Mouse (Mus musculus): ENCODE results near the gene Plcl2.

- no peak for TF ChIP-seq GATA1 (IDR thresholded peaks at IDR 0.05; ENCODE audit: borderline replicate concordance, low read length)
- TF ChIP-seq FLI1 (IDR thresholded peaks at IDR 0.05; ENCODE audit: low read length), result no peak
These were observed 27.4 kb downstream of the Plcl2 start for GRCm38 (mm10) chr17:50536409-50537194.
